Mouse (Mus musculus): Measurements from ENCODE around the gene Sympk.

GRCm38 (mm10) chr7:19055108-19055507, 30.9 kb downstream of the Sympk start:
- TF ChIP-seq EP300 (IDR thresholded peaks at IDR 0.05; ENCODE audit: low read depth) (no peak), CTCF (IDR thresholded peaks at IDR 0.05; ENCODE audit: low read depth) (no peak)

Data from heart, postnatal 0 days (tissue).